Mouse (Mus musculus): ENCODE measurements around the gene Pip5k1b.

DNA sequence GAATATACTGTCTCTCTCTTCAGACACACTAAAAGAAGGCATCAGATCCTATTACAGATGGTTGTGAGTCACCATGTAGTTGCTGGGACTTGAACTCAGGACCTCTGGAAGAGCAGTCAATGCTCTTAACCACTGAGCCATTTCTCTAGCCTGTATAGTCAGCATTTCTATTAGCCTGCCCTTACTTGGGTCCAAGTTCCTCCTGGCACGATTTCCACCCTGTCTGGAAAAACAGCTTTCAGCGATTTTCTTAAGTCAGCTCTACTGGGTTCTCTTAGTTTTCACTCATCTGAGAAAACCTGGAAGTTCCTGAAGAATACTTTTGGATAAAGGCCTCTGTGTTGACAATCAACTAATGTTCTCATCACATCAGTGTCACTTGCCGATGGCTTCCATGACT lies 56.4 kb downstream of the Pip5k1b start:
- TF ChIP-seq REST (IDR thresholded peaks at IDR 0.05; ENCODE audit: insufficient read depth, insufficient read length), result no peak
- no peak for TF ChIP-seq MAX (IDR thresholded peaks at IDR 0.05; ENCODE audit: low read depth)
- TF ChIP-seq POLR2A (IDR thresholded peaks at IDR 0.05; ENCODE audit: insufficient read length, low read depth), result no peak
- no peak for TF ChIP-seq MYOG (IDR thresholded peaks at IDR 0.05; ENCODE audit: control insufficient read depth in 1 of 3, insufficient read depth in 1 of 3, insufficient read length in 2 of 3, low read depth in 2 of 3)
- TF ChIP-seq CEBPB (IDR thresholded peaks at IDR 0.05; ENCODE audit: insufficient read depth, poor library complexity, severe bottlenecking), result no peak
- no peak for TF ChIP-seq POLR2AphosphoS2 (IDR thresholded peaks at IDR 0.05; ENCODE audit: insufficient read length, low read depth)
- TF ChIP-seq USF1 (IDR thresholded peaks at IDR 0.05; ENCODE audit: low read depth), result no peak
- TF ChIP-seq TCF12 (IDR thresholded peaks at IDR 0.05; ENCODE audit: insufficient read depth, poor library complexity, severe bottlenecking), result no peak
- no peak for TF ChIP-seq E2F4 (IDR thresholded peaks at IDR 0.05; ENCODE audit: insufficient read depth)
- TF ChIP-seq SRF (IDR thresholded peaks at IDR 0.05; ENCODE audit: control insufficient read depth, insufficient read length, low read depth), result no peak
- no peak for TF ChIP-seq MYOD1 (IDR thresholded peaks at IDR 0.05; ENCODE audit: control insufficient read depth in 1 of 3, insufficient read length in 2 of 3, low read depth in 2 of 3)

All from myocyte (in vitro differentiated cells).